Mouse (Mus musculus): ENCODE results near the gene Bahcc1.

Gene Bahcc1

DNA sequence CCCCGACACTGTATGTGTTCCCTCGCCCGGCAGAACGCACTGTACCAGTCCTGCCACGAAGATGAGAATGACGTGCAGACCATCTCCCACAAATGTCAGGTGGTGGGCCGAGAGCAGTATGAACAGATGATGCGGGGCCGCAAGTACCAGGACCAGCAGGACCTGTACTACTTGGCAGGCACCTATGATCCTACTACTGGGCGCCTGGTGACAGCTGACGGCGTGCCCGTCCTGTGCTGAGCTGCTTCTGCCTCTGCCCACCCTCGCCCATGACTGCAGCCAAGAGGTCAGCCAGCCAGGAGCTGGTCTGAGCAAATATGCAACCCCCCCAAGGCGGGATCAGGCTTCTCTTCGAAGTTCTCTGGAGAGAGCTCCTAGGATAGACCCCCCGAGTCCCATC lies 56.9 kb downstream of the Bahcc1 start:
- no peak for DNase-seq (ENCODE audit: low read depth in 2 of 2, low spot score in 2 of 2)

DNA sequence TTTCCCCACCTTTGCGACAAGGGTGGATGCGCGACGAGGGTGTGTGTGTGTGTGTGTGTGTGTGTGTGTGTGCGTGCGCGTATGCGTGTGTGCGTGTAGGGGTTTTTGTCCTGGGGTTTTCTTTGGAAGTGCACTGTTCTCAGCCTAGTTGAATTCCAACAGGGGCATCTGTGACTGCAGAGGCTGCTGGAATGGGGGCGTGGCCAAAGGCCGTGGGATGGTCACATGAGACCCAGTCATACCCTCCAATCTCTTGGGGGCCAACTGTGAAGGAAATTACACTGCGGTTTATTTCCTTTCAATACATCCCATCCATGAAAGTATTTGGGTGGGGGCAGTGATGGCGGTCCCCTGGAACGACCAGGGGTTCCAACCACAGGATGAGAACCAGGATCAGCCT lies 57.5 kb downstream of the Bahcc1 start:
- DNase-seq (ENCODE audit: low read depth in 2 of 2, low spot score in 2 of 2), result no peak

DNA sequence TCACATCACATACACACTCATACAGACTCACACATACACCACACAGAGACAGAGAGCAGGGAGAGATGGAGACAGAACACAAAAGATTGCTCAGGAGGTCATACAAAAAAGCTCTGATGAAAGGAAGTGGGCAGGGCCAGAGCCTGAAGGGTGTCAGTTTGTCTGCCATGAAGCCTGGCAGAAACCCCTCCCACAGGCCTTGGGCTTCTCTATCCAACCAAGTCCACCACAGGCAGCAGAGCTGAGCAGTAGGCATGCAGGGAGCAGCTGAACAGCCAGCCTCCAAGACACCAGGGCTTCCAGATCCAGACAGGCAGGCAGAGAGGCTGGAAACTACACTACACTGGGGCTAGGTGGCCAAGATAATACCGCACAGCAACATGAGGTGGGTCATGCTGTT lies 61.0 kb downstream of the Bahcc1 start:
- no peak for DNase-seq (ENCODE audit: low read depth in 2 of 2, low spot score in 2 of 2)

DNA sequence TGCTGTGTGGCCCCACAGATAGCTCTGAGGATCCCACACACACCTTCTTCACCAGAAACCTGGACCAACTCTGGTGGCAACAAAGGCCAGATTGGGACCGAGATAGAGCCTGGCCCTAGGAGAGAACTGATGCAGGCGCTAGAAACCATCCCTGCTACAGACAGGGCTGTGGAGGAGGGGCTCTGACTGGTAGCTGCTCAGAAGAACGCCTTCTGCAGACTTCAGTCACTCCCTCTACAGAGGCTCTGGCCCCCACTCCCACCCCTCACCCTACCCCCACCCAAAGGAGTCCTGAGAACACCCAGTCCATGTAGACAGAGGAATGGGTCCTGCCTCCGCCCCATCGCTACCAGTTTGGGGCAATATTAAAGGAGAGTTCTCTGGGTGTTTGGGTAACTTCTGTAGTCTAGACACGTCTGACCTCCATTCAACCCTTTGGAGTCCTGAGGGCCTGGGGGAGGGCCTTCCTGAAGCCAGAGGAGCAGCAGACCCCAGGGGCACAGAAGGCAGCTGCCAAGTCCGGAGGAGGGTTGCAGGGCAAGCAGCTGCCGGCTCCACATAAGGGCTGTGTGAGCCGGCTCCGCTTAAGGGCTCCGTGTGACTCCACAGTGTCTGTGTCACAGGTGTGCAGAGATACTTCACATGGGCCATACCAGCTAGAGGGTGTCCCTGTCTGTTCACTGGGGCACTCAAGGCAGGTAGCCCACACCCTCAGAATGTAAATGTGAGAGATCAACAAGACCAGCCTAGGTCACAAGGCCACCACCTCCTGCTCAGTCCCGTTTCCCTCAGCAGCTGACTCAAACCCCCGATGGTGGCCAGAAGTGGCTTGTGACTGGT lies 63.8 kb downstream of the Bahcc1 start:
- no peak for DNase-seq (ENCODE audit: low read depth in 2 of 2, low spot score in 2 of 2)

DNA sequence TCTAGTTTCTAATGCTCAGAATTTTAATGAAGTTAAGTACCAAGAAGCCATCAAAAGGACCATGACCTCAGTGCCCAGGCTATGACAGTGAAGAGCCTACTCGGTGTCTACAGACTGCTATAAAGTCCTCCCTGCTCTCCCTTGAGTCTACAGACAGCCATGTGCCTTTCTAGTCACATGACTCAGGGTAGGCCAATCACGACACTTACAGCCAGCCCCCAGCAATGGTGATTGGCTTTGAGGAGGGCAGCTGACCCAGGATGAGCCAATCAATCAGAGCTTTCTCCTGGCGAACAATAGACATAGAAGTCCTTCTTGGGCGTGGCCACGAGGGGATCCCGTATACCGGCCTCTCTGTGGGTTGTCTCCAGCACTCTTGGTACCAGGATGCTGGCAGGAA lies 65.0 kb downstream of the Bahcc1 start:
- no peak for DNase-seq (ENCODE audit: low read depth in 2 of 2, low spot score in 2 of 2)

DNA sequence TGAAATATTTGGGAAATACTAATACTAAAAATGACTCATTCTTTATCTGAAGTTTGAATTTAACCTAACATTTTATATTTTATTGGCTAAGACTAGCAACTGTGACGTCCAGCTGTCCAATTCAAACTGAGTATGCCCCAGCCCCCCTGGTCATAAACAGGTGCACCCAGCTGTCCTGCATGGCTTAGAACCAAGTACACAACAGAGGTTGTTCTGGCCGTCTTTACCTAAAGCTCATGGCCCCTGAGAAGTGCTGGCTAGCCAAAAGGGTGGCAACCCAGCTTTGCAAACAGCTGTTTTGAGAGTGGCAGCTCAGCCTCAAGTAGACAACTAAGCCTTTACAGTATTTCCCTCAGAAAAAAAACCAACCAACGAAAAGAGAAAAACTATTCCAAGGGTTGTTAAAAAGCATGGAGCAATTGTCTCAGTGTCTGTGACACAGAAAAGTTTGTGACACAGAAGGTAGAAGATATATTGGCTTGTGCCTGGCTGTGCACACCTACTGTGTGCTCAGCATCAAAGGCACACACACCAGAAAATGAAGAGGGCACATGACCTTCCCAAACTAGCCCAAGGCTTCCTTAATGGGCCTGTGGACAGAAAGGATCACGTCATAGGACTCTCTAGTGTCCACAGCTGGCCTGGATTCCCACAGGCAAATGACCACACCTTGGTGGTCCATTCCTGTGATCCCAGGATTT lies 65.8 kb downstream of the Bahcc1 start:
- no peak for DNase-seq (ENCODE audit: low read depth in 2 of 2, low spot score in 2 of 2)

DNA sequence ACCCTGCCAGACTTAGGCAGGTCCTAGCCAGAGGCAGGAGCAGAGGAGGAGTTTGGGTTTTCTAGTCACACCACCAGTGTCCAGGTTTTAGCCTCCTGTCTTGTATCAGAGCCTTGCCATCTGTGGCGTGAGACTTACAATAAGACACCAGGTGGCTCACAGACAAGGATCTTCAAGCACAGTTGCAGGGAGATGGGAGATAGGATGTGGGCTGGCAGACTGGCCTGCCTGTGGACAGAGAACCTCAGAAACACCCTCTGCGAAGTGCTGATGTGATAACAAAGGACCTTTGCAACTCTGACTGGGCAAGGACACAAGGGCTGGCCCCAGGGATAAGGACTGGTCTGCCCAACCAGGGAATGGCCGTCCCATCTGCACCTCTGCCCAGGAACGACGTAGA lies 66.7 kb downstream of the Bahcc1 start:
- DNase-seq (ENCODE audit: low read depth in 2 of 2, low spot score in 2 of 2), result no peak

DNA sequence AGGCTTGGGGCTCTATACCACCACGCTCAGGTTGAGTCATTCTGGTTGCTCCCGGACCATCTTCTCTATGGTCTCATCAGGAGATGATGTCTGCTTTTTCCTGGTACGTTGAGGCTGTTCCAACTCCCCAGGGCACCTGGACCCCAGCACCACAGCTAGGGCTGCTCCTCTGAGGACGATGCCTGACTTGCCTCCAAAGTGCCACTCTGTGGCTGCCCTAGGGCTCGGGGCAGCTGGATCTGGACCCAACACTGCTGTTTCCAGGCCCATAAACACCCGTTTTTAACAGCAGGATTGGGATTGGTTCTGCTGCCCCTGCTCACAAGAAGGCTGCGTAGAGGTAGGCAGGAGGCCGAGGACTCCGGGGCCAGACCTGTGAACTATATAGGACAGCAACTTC lies 70.4 kb downstream of the Bahcc1 start:
- DNase-seq (ENCODE audit: low read depth in 2 of 2, low spot score in 2 of 2), result no peak

DNA sequence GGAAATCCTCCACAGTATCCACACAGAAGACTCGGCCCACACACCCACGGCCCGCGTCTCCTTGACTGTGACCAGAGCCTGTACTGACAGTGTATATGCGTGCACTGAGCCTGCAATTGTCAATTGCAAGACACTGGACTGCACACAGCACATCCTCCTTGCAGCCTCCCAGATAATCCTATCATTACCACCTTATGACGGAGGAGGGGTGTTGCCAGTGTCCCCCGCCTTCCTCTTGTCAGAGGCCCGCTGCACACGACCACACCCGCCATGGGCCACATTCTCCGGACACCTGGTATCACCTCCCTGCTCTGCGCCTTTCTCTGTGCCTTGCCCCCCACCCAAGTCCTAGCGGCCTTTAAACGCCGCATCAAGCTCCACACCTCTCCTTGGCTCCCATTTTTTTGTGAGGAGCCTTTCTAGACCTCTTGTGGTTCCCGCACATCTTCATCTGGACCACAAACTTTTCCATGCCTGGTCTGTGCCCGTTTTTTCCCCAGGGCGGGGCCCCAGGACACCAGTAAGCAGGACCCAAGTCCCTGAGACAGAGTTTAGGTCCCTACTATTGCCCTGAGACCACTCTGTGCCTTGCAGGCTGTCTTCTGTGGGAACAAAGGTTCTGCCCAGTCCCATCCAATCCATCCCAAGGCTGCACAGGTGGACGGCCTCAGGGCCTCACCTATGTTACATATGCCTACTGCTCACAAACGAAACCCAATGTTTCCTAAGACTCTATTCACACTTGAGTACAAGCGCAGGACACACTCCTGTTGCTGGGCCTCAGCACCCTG lies 71.0 kb downstream of the Bahcc1 start:
- DNase-seq (ENCODE audit: low read depth in 2 of 2, low spot score in 2 of 2), result no peak

DNA sequence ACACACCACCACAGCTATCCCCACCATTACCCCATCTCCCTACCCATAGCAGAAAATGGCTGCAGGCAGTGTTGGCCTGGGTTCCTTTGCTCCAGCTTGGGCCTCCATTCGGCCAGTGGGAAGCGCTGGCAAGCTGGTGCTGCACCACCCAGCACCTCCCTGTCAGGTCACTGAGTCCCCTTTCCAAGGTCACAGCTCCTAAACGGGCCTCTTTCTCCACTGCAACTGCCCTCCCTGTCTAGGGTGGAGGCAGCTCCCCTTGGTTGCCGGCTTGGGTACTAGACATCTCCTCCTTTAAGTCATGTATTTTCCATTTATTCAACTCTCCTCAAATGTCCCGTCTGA lies 71.6 kb downstream of the Bahcc1 start:
- DNase-seq (ENCODE audit: low read depth in 2 of 2, low spot score in 2 of 2), result no peak

DNA sequence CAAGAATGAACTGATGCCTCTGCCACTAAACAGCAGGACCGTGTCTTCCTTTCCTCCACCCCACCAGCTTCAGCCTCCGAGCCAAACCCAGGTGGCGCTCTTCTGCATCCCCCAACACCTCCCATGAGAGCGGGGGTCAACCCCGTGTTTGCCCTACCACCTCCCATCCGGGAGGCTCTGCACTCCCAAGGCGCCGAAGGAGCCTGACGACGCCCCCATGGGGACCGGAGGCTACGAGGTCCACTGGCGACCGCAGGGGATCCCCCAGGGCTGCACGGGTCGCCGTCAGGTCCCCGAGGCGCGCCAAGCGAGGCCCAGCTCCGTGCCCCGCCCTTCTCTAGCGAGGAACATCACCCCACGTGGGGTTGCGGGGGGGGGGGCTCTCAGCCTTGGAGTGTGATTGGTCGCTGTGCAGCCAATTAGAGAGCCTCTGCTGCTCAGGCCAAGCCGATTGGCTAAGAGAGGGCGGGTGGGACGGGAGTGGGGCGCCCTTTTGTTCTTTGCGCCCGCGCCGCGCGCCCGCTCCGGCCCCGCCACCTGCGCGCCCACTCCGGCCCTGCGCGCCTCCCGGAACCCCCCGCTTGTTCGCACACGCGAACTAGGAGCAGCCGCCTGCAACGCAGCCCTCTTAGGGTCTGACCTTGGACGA lies 72.3 kb downstream of the Bahcc1 start:
- DNase-seq (ENCODE audit: low read depth in 2 of 2, low spot score in 2 of 2), result peak; percentile 79 to 84

DNA sequence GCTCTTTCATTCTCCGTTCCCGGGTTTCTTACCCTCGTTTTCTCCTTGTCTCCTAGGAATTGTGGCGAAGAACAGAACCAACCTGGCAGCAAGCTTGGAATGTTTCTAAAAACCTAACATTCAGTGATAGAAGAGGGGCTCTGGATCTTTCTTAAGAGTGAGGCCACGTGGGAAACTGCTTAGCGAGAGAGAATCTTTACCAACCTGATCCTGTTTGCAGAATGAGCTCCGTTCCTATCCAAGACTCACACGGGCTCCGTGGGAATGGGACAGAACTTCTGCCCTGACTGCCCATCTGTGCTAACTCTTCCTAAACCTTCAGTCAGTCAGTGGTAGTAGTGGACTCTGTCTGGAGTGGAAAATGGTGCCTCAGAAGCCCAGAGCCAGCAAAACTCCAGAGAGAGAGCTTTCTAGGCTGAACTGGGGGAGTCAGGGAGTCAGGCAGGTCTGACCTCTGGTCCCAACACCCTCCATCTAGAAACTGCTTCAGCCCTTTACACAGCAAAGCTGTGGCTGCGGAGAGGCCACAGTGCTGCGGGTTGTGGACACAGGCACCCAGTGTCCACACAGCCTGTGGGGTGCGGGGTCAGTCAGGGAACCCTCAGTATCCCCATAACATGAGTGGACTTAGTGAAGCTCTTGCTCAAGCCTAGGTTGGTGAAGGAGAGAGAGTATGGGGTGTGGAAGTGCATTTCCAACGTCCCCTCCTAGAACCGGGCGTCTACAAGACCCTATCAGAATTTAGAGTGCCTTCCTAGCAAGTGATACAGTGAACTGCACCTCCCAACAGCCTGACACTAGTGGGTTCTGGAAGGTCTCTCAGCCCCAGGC lies 73.0 kb downstream of the Bahcc1 start:
- DNase-seq (ENCODE audit: low read depth in 2 of 2, low spot score in 2 of 2), result no peak

DNA sequence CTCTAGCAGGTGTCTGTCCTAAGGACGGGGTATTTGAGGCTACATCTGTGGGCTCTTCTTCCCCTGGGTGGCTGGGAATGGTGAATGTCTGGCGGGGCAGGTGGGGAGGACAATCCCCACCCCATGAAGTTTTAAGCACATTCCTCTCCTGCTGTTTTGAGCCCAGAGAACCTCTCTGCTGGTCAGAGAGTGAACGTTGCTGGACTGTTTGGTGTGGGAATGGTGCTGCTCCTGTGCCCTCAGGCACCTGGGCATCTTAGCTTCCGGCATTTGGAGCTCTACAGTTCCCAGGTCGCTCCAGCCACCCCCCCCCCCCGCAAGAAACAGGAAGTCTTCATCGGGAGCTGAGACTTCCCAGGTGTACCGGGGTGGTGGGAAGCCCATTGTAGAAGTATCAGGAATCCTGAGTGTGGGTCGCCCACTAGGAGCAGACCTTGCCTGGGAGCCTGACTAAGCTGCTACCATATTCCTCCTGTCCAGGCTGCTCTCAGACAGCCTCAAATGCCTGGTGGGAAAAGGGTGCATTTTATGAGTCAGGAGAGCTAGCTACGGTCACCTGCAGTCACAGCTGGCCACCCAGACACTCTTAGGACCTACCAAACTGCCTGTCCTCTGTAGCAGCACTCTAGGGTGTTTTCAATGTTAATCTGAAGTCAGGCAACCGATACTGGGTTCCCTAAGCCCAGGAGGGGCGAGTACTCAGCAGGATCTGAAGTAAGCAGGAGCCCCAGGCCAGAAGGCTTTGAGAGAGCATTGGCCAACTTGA lies 73.8 kb downstream of the Bahcc1 start:
- no peak for DNase-seq (ENCODE audit: low read depth in 2 of 2, low spot score in 2 of 2)

DNA sequence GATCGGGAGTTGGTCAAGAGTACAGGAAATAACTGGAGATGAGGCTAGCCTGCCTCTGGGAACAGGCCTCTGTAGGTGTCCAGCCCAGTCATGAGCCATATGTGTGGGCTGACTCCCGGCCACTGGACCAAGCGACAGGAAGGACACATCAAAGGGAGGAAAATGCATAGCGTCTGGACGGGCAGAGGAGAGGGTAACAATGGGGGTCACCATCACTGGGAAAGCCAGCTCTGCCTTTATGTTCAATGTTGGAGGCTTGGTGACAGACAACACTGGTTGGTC lies 74.3 kb downstream of the Bahcc1 start:
- no peak for DNase-seq (ENCODE audit: low read depth in 2 of 2, low spot score in 2 of 2)

DNA sequence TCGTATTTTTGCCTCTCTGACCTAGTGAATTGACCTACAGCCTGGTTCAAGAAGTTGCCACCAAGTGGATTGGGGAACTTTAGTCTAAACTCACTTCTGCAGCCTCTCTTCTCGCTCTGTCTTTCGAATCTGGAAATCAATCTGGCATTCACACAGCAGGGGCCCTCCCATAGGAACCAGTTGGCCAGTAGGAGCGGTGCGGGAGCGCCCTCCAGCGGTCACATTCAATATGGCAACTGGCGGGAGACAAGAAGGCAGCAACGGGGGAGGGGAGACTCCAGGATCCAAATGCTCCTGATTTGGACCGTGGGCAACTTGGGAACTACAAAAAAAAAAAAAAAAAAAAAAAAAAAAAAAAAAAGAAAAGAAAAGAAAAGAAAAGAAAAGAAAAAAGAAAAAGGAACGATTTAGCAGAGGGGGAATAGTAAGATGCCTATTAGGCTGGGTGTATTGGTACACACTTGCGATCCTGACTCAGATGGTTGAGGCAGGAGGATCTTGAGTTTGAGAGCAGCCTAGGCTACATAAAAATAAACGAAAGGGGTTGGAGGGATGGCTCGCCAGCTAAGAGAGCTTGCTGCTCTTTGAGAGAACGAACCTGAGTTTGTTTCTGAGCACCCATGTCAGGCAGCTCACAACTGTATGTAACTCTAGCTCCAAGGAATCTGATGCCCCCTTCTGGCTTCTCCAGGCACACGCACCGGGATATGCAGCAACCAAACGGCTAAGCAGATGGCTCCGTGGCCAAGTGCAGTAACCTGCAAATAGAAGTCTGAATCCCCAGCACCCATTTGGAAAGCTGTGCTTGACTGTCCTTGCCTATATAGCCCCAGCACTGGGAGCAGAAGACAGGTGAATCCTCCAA lies 75.1 kb downstream of the Bahcc1 start:
- DNase-seq (ENCODE audit: low read depth in 2 of 2, low spot score in 2 of 2), result peak; percentile 86 to 90

DNA sequence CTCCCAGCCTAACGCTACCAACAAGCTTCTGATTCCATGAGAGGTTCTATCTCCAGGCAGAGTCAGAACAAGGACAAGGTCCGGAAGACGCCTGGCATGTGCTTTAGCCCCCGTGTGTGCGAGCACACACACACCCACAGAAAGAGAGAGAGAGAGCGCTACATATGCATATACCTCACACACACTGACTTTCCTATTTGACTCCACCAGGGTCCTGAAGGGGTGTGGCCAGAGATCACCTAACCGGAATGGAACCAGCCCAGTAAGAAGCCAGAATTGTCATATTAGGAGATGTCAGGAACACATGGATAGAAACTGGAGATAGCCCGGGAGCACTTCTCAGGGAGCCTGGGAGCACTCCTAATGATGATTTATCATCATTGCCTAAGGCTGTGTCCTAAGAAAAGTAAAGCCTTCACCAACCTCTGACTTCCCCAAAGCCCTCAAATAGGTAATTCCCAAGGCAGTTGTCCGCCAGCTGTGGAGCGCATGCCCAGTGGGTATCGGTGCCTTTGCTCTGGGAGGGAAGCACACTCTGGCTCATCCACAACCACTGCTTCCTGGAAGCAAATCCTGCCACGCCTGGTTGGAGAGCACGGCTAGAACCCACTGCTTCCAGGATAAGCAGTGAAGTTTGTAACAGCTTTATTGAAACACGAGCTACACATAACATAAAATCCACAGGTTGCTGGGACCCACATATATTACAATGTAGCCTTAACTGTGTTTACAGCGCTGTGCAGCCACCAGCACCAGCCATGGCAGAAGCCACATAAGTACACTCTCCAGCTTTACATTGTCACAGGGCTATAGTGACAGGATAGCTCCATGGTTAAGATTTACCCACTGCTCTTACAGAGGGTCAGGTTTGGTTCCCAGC lies 75.9 kb downstream of the Bahcc1 start:
- no peak for DNase-seq (ENCODE audit: low read depth in 2 of 2, low spot score in 2 of 2)

DNA sequence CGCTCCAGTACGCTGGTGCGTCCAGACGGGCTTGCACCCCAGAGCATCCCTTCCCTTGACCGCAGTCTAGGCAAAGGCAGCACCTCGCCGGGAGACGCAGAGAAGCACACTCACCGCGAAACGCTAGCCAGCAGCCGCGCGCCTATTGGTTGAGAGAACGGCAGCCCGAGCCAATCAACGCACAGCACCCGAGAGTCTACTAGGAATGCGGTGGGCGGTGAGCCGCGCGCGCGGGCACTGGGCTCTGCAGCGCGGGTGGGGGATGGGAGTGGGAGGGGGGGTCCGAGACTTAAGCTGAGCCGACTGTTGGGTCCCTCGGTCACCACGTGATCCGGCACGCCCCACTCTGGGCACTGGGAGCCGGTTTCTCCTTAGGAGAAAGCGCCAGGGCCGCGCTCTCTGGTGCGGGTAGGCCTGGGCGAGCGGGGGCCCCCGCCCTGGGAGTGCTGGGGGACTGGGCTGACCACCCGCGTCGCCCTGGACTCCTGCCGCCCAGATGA lies 78.1 kb downstream of the Bahcc1 start:
- peak in 1 of 2 experiments; percentile 30 for DNase-seq (ENCODE audit: low read depth in 2 of 2, low spot score in 2 of 2)

DNA sequence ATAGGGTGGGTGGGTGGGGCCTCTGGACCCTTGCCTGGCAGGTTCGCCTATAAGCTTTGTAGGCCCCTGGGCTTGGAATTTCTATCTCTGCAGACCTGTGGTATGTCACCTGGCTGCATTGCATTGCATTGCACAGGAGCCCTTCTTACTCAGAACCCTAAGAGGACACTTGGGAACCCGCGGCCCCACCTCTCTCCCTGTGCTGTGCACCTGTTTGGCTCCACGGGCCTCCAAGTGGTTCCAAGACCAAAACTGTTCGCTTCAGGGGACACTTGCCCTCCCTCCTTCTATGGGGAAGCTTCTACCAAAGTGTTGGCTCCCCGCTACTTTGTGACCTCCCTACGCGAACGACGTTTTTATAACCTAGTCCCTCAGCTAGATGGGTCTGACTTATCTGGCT lies 78.8 kb downstream of the Bahcc1 start:
- DNase-seq (ENCODE audit: low read depth in 2 of 2, low spot score in 2 of 2), result no peak

Data from CD8-positive naive resting alpha-beta T cell, adult 2 months (primary cell).